Mouse (Mus musculus) liver, embryonic 11.5 days (tissue): ENCODE measurements at regions not wholly inside any gene's neighbourhood (a gene's known extent, or its start where the extent isn't known, plus 50 kb on each side); places are given as distances from the start of the nearest gene placed in this dataset.

Source experiments
- ATAC-seq: fragments of 200-750 bp; cut with Nextera tagmentation; replicated peaks from 2 replicates; pipeline ENCODE4 v1.8.0; 2017; ENCODE audit warnings: moderate number of reproducible peaks, mild to moderate bottlenecking, moderate TSS enrichment, moderate library complexity; ENCODE audit not compliant: low FRiP score
- DNase-seq: peaks from one replicate; pipeline ENCODE4 v3.0.0-alpha.2; 2017; ENCODE audit warnings: low spot score
- H3K27ac ChIP-seq: fragments of 300-500 bp; sonication (generic); 2 replicates; pipeline ENCODE4 v1.5.1; 2014; ENCODE audit warnings: mild to moderate bottlenecking, low read depth, low read length, control low read depth
- H3K27me3 ChIP-seq: fragments of 300-500 bp; sonication (generic); replicated peaks from 2 replicates; pipeline ENCODE4 v1.6.1; 2014; ENCODE audit warnings: low read length, mixed read lengths; ENCODE audit not compliant: control insufficient read depth, insufficient read depth
- H3K36me3 ChIP-seq: fragments of 300-500 bp; sonication (generic); 2 replicates; pipeline ENCODE4 v1.6.1; 2014; ENCODE audit warnings: mild to moderate bottlenecking, low read length, moderate library complexity, mixed read lengths; ENCODE audit not compliant: control insufficient read depth, insufficient read depth
- H3K4me1 ChIP-seq: fragments of 300-500 bp; sonication (generic); replicated peaks from 2 replicates; pipeline ENCODE4 v1.6.1; 2014; ENCODE audit warnings: low read length, mixed read lengths; ENCODE audit not compliant: control insufficient read depth, insufficient read depth
- H3K4me2 ChIP-seq: fragments of 300-500 bp; sonication (generic); 2 replicates; pipeline ENCODE4 v1.6.1; 2014; ENCODE audit warnings: mild to moderate bottlenecking, control low read depth, moderate library complexity
- H3K4me3 ChIP-seq: fragments of 300-500 bp; sonication (generic); 2 replicates; pipeline ENCODE4 v1.5.1; 2014; ENCODE audit warnings: low read depth, low read length, control low read depth
- H3K9ac ChIP-seq: fragments of 300-500 bp; sonication (generic); 2 replicates; pipeline ENCODE4 v1.6.1; 2014; ENCODE audit warnings: low read depth, low read length, control low read depth
- H3K9me3 ChIP-seq: fragments of 300-500 bp; sonication (generic); 2 replicates; pipeline ENCODE4 v1.6.1; 2016; ENCODE audit warnings: low read length, inconsistent platforms, mixed read lengths; ENCODE audit not compliant: control insufficient read depth
- WGBS: fragments of 180-500 bp; shearing (Covaris S2); extraction: QIAGEN DNeasy Blood & Tissue Kit; methylation state at CpG from one replicate; pipeline ENCODE4 v1.1.7; 2014; 5-methylcytosine and 5-hydroxymethylcytosine counted together

DNA sequence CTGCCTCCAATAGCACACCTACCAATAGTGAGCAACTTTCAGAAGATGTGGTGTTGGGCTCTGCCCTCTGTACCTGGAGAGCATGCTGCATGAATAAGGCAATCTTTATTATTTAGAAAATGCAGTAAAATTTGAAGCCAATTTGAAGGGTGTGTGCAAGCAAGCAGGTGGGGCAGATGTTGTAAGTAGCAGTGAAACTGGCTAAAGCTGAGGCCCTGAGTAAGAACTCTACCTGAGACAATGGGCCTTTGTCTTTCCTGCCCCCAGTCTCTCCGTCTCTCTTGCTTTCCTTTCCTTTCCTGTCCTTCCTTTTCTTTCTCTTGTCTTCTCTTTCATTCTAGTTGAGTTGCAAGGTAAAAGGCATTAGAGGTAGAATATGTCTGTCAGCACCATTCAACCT, 319.9 kb downstream of the Bcl11a start:
- Histone ChIP-seq H3K9me3 (no peaks in the 10 kb centered on the region), H3K27ac (no peak overlapping the region), H3K9ac (no peak overlapping the region), H3K36me3 (no peaks in the 10 kb centered on the region), H3K27me3 (no peaks in the 10 kb centered on the region), H3K4me3 (no peak overlapping the region), H3K4me1 (no peaks in the 10 kb centered on the region), H3K4me2 (no peak overlapping the region)
- 81% methylated on average over 1 of the region's 1 CpGs for WGBS
- ATAC-seq (no peak), DNase-seq (no peak)

DNA sequence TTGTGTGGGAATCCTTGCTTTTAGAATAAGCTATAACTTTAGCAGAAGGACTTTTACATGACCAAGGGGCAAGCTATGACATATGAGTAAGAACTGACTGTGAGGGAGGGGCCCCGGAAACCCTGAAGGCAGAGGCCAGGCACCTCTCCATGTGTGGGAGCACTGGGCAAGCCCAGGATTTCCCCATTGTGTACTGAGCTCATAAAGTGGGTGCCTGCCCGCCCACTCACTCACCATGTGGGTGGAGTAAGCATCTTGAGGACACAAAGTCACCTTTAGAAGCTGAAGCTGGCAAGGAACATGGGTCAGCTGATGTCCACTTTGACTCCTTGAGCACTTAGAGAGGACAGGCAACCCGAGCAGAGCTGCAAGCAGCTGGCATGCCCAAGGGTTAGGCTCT, 323.3 kb downstream of the Bcl11a start:
- Histone ChIP-seq H3K4me3 (no peak overlapping the region), H3K27ac (no peak overlapping the region), H3K36me3 (no peaks in the 10 kb centered on the region), H3K4me2 (no peak overlapping the region), H3K27me3 (no peaks in the 10 kb centered on the region), H3K9ac (no peak overlapping the region), H3K9me3 (no peaks in the 10 kb centered on the region), H3K4me1 (no peaks in the 10 kb centered on the region)
- ATAC-seq (no peak), DNase-seq (no peak)
- 70% methylated on average over 3 of the region's 3 CpGs for WGBS

DNA sequence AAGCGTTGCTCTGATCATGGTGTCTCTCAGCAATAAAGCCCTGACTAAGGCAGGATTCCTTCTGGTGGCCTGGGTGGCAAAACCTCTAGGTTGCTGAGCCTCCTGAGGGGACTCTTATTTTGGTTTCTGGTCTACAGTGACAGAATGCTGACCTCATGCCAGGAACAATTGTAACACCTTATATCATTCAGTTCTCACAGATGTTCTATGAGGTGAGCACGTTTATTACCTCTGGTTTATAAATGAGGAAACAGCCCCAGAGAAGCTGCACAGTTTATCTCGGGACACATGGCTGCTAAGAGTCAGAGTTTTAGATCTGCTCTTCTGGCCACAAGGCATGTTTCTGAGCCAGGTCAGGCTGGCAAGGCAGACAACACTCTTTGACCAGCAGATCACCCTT, 324.3 kb downstream of the Bcl11a start:
- no peak for DNase-seq
- Histone ChIP-seq H3K4me1 (no peaks in the 10 kb centered on the region), H3K27ac (no peak overlapping the region), H3K4me2 (no peak overlapping the region), H3K9ac (no peak overlapping the region), H3K36me3 (no peaks in the 10 kb centered on the region), H3K27me3 (no peaks in the 10 kb centered on the region), H3K4me3 (no peak overlapping the region), H3K9me3 (no peaks in the 10 kb centered on the region)
- 56% methylated on average over 3 of the region's 3 CpGs for WGBS
- ATAC-seq = no peak

GRCm38 (mm10) chr11:24414804-24415203, 336.9 kb downstream of the Bcl11a start:
- Histone ChIP-seq H3K27me3 (no peaks in the 10 kb centered on the region), H3K36me3 (no peaks in the 10 kb centered on the region), H3K9me3 (no peaks in the 10 kb centered on the region), H3K4me3 (no peak overlapping the region), H3K27ac (no peak overlapping the region), H3K9ac (no peak overlapping the region), H3K4me2 (no peak overlapping the region), H3K4me1 (no peaks in the 10 kb centered on the region)
- no peak for ATAC-seq
- no peak for DNase-seq

DNA sequence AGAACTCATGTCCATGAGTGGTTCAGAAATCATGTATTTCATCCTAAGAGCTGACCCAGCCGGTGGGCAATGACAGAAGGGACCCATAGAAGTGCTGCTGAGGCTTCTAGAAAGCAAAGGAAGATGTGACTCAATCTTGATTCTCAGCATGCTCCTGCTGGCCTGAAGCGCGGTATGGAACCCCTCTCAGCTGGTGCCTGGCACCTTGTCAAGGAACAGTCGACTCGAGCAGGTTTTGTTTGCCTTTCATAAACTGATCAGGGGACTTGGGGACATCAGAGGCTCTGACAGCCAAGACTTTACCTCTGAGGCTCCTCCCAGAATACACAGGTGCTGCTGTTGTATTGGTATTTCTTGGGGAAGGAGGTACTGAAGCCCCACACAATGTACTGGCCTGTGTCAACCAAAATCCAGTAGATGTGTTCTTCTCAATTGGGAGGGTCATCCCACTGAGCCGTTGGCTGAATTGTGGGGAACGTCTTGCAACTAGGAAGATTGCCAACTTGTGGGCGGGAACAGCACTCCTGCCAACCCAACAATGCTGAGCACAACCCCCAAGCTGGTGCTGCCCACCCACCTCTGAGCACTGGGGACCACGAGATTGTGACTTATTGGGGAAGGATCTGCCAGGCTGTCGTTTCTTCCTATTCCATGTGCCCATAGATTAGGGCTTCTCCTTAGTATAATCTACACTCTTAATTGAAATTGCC, 344.4 kb downstream of the Bcl11a start:
- Histone ChIP-seq H3K27ac (no peak overlapping the region), H3K9ac (no peak overlapping the region), H3K4me2 (no peak overlapping the region), H3K4me3 (no peak overlapping the region), H3K9me3 (no peaks in the 10 kb centered on the region), H3K27me3 (no peaks in the 10 kb centered on the region), H3K36me3 (no peaks in the 10 kb centered on the region), H3K4me1 (no peaks in the 10 kb centered on the region)
- DNase-seq = no peak
- no peak for ATAC-seq
- 90% methylated on average over 10 of the region's 10 CpGs for WGBS

DNA sequence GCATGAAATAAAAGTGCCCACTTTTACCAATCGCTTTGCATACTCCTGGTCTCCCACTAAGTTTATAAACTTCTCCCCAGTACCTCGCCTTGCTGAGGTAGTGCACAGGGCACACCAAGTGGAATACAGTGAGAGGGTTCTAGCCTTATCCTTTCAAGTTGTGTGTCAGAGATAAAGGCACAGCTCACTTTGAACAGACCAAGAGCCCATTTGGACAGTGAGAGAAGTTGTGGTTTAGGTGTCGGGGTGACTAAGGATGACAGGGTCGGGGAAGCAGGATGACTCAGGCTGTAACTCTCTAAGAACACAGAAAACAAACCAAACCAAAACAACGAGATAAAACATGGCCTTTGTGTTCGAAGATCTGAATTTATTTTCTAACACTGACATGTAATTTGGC, 345.4 kb downstream of the Bcl11a start:
- H3K9ac ChIP-seq = no peak overlapping the region
- DNase-seq (no peak), ATAC-seq (no peak)
- 54% methylated on average over 6 of the region's 6 CpGs for WGBS
- no peak overlapping the region for H3K4me3 ChIP-seq
- no peak overlapping the region for H3K27ac ChIP-seq
- H3K4me2 ChIP-seq = no peak overlapping the region
- no peaks in the 10 kb centered on the region for H3K9me3 ChIP-seq
- H3K4me1 ChIP-seq = no peaks in the 10 kb centered on the region
- no peaks in the 10 kb centered on the region for H3K27me3 ChIP-seq
- H3K36me3 ChIP-seq = no peaks in the 10 kb centered on the region

DNA sequence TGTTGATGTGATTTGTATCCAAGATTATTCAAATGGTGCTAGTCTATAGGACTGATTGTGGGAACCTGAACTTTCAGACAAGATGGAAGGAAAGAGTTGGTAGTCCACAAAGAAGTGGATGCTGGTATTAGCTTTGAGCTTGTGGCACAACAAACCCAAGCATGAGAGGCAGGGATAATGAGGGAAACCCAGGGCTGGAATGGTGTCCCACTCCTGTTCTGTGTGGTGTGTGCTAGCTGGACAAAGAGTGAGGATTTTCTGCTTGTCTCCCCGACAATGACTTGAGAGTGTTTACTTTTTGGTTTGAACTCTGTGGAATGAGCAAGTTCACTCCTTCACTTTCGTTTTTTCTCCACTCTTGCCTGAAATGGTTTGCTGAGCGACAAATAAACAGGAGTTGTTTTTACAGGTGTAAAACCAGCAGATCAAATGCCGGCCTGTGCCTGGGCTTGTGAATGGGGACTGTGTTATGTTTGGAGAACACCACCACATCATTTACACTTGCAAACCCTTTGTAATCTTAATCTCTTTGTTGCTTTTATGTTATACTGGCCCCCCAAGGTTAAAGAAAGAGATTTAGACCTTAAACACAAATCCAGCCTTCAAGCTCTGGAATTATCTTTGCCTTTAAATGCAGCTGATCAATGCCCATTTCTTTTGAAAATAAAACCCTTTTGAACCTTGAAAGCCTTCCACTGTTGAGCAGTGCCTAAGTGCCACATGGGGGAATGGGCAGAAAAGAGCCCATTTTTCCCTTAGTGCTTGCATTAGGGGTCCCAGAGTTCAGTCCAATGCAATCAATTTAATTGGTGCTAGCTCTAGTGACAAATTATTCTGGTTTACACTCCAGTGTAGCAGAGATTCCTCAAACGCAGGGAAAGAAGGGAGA, 349.4 kb downstream of the Bcl11a start:
- Histone ChIP-seq H3K36me3 (no peaks in the 10 kb centered on the region), H3K27ac (no peak overlapping the region), H3K9ac (no peak overlapping the region), H3K4me2 (no peak overlapping the region), H3K4me1 (no peaks in the 10 kb centered on the region), H3K9me3 (no peaks in the 10 kb centered on the region), H3K27me3 (no peaks in the 10 kb centered on the region), H3K4me3 (no peak overlapping the region)
- no peak for ATAC-seq
- 43% methylated on average over 5 of the region's 5 CpGs for WGBS
- no peak for DNase-seq

DNA sequence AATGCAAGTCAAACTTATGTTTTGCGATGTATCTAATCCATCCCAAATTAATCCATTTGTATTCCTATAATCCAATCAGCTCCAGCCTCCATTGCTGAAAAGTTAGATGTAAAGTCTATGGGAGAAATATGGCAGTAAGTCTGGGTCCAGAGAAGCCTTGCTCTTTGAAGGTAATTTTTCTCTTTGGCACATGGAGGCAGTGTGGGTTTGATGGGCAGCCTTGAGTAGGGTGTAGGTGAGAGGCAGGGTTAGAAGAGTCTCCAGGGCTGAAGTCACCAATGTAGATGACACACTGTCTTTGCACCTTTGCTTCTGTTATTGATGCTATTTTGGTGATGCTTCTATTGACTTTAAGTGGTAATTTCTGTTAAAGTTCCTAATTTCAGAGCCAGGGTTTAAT, 370.8 kb downstream of the Bcl11a start:
- ATAC-seq (no peak), DNase-seq (no peak)
- Histone ChIP-seq H3K4me2 (no peak overlapping the region), H3K27ac (no peak overlapping the region), H3K4me3 (no peak overlapping the region), H3K9me3 (no peaks in the 10 kb centered on the region), H3K9ac (no peak overlapping the region), H3K4me1 (no peaks in the 10 kb centered on the region), H3K36me3 (no peaks in the 10 kb centered on the region), H3K27me3 (no peaks in the 10 kb centered on the region)
- WGBS = 91% methylated on average over 1 of the region's 1 CpGs

- Histone ChIP-seq H3K4me2 (no peak overlapping the region), H3K27me3 (no peaks in the 10 kb centered on the region), H3K9ac (no peak overlapping the region), H3K4me1 (no peaks in the 10 kb centered on the region), H3K9me3 (no peaks in the 10 kb centered on the region), H3K36me3 (no peaks in the 10 kb centered on the region), H3K27ac (no peak overlapping the region), H3K4me3 (no peak overlapping the region)
- WGBS = 70% methylated on average over 7 of the region's 7 CpGs
- DNase-seq (no peak), ATAC-seq (no peak)
Measured at GRCm38 (mm10) chr11:24452267-24452666, 374.4 kb downstream of the Bcl11a start.
